Comparison of ENCODE assay signal across 8 mouse cellular contexts in the genomic region with DNA sequence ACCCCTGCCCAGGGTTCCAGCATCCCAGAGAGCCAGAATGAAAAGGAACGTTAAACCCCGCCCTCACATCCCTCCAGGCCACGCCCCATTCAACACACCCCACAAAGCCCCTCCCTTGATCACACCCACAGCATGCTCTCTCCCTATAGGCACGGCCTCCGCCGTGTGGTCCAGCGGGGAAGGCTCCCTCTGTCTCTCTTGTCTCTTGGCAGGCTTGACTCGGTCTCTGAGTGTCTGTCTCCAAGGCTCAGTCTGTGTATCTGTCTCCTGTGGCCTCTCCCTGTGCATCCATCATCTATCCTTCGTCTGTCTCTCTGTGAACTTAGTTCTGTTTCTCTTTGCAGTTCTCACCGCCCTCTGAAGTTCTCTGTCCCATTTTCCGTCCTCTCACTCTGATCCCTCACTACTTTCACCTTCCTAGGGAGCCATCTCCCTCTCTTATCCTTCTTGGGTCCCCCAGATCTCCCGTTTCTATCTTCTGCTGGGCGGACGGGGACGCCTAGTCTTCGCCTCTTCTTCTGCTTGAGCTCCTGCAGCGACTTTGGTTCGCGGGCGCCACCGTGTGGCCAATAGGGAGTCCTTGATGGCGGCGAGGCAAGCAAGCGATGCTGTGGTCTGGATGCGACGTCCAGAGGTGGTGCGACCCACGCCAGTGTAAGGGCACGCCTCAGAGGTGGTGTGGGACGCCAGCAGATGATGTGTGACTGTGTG. TPM values are rescaled to one million over a fixed set of nuclear protein-coding genes. Genes with fewer than 3 reads are reported as not detected.
DNase-seq lines count a peak whose midpoint lies in the region; ATAC-seq and TF ChIP-seq lines count a peak whose summit lies in the region.

A gene (plus strand): TSS at position 146 of the 711 bp plus-strand sequence.

- peaks cover 32% of the 10 kb centered on the region for H3K27me3 ChIP-seq in heart, embryonic 12.5 days (replicated peaks)
- H3K27me3 ChIP-seq in kidney, embryonic 16.5 days (ENCODE audit: insufficient read depth, low read length): peaks cover 17% of the 10 kb centered on the region
- peaks cover 61% of the 10 kb centered on the region for H3K27me3 ChIP-seq in liver, embryonic 11.5 days (replicated peaks; ENCODE audit: control insufficient read depth, insufficient read depth, low read length)
- no peaks in the 10 kb centered on the region for H3K27me3 ChIP-seq in myocyte (ENCODE audit: control insufficient read depth, insufficient read depth, insufficient read length)

- 0 out of 2 replicates have a peak, but pooled peaks cover 5% of the 10 kb centered on the region for H3K9me3 ChIP-seq in heart, embryonic 12.5 days (replicated peaks)
- no peaks in the 10 kb centered on the region for H3K9me3 ChIP-seq in kidney, embryonic 16.5 days (ENCODE audit: low read length)
- no peaks in the 10 kb centered on the region for H3K9me3 ChIP-seq in liver, embryonic 11.5 days (ENCODE audit: control insufficient read depth, low read length)

- peak; percentile 45 for TF ChIP-seq POLR2A in myocyte (IDR thresholded peaks at IDR 0.05; ENCODE audit: insufficient read length, low read depth)

- peak within 1 kb of the TSS; percentile 52; the same call in 1 of the 2 replicates for H3K9ac ChIP-seq in heart, embryonic 12.5 days
- peak within 1 kb of the TSS; percentile 65 for H3K9ac ChIP-seq in kidney, embryonic 16.5 days (replicated peaks; ENCODE audit: low read length)
- no peak within 1 kb of the TSS for H3K9ac ChIP-seq in liver, embryonic 11.5 days (ENCODE audit: low read depth, low read length)

- peaks cover 24% of the 10 kb centered on the region for H3K36me3 ChIP-seq in heart, embryonic 12.5 days
- H3K36me3 ChIP-seq in kidney, embryonic 16.5 days (ENCODE audit: insufficient read depth, low read length): no peaks in the 10 kb centered on the region
- H3K36me3 ChIP-seq in liver, embryonic 11.5 days (ENCODE audit: control insufficient read depth, insufficient read depth, low read length): no peaks in the 10 kb centered on the region
- no peaks in the 10 kb centered on the region for H3K36me3 ChIP-seq in myocyte (ENCODE audit: control insufficient read depth, insufficient read depth)

- H3K4me2 ChIP-seq in heart, embryonic 12.5 days: peak within 1 kb of the TSS; percentile 71
- peak within 1 kb of the TSS; percentile 82 for H3K4me2 ChIP-seq in kidney, embryonic 16.5 days (replicated peaks; ENCODE audit: low read depth, low read length)
- H3K4me2 ChIP-seq in liver, embryonic 11.5 days: peak within 1 kb of the TSS; percentile 81
- H3K4me2 ChIP-seq in myocyte (ENCODE audit: low read depth): peak within 1 kb of the TSS; percentile 90

- H3K27ac ChIP-seq in heart, embryonic 12.5 days (ENCODE audit: poor library complexity, severe bottlenecking): peak within 1 kb of the TSS; percentile 77
- peak within 1 kb of the TSS; percentile 93 for H3K27ac ChIP-seq in kidney, embryonic 16.5 days (ENCODE audit: low read length)
- peak within 1 kb of the TSS; percentile 65 for H3K27ac ChIP-seq in liver, embryonic 11.5 days (ENCODE audit: low read depth, low read length)

- under 1% methylated on average over 30 of the region's 30 CpGs for WGBS in heart, embryonic 12.5 days
- under 1% methylated on average over 30 of the region's 30 CpGs for WGBS in kidney, embryonic 16.5 days
- WGBS in liver, embryonic 11.5 days: 2% methylated on average over 30 of the region's 30 CpGs

- peak within 1 kb of the TSS; percentile 35 for H3K4me3 ChIP-seq in heart, embryonic 12.5 days
- H3K4me3 ChIP-seq in kidney, embryonic 16.5 days (ENCODE audit: low read length): peak within 1 kb of the TSS; percentile 49
- peak within 1 kb of the TSS; percentile 35 for H3K4me3 ChIP-seq in liver, embryonic 11.5 days (ENCODE audit: low read depth, low read length)
- H3K4me3 ChIP-seq in myocyte: peak within 1 kb of the TSS; percentile 21

- ATAC-seq in erythroblast, adult 5-6 weeks (replicated peaks; ENCODE audit: low FRiP score, poor library complexity, severe bottlenecking): peak; percentile 86
- ATAC-seq in heart, embryonic 12.5 days (ENCODE audit: insufficient number of reproducible peaks, low FRiP score): peak; percentile 83
- peak; percentile 84 for ATAC-seq in kidney, embryonic 16.5 days (ENCODE audit: low FRiP score, low TSS enrichment)
- ATAC-seq in liver, embryonic 11.5 days (replicated peaks; ENCODE audit: low FRiP score): peak; percentile 85

- DNase-seq in A20 (ENCODE audit: low read depth, low spot score): peak; percentile 90
- peak; percentile 93 for DNase-seq in brain, adult 2 months (ENCODE audit: low read depth, low spot score)
- DNase-seq in liver, embryonic 11.5 days (ENCODE audit: low spot score): peak; percentile 86
- DNase-seq in spleen, postnatal 4 days (ENCODE audit: low spot score in 2 of 2): peak; percentile 81 to 94

- peaks cover 45% of the 10 kb centered on the region for H3K4me1 ChIP-seq in heart, embryonic 12.5 days (replicated peaks)
- peaks cover 38% of the 10 kb centered on the region for H3K4me1 ChIP-seq in kidney, embryonic 16.5 days (ENCODE audit: insufficient read depth, low read length)
- peaks cover 15% of the 10 kb centered on the region for H3K4me1 ChIP-seq in liver, embryonic 11.5 days (replicated peaks; ENCODE audit: control insufficient read depth, insufficient read depth, low read length)

- no peak within 1 kb of the TSS for H3ac ChIP-seq in myocyte (ENCODE audit: control insufficient read depth, insufficient read length)

- no peaks in the 10 kb centered on the region for H3K79me2 ChIP-seq in myocyte (ENCODE audit: control insufficient read depth, insufficient read depth)

TF ChIP-seq in myocyte, 11 proteins besides CTCF, POLR2A, EP300 and RAD21:
- TF ChIP-seq USF1 (IDR thresholded peaks at IDR 0.05; ENCODE audit: low read depth) (no peak), POLR2AphosphoS2 (IDR thresholded peaks at IDR 0.05; ENCODE audit: insufficient read length, low read depth) (peak; percentile 52), MYOD1 (IDR thresholded peaks at IDR 0.05; ENCODE audit: control insufficient read depth in 1 of 3, insufficient read length in 2 of 3, low read depth in 2 of 3) (no peak), MYOG (IDR thresholded peaks at IDR 0.05; ENCODE audit: control insufficient read depth in 1 of 3, insufficient read depth in 1 of 3, insufficient read length in 2 of 3, low read depth in 2 of 3) (no peak)

RNA-seq across cellular contexts. Expression of the gene that starts here (rescaled TPM):
- not detected in 2 replicates for total RNA-seq in erythroblast, adult 5-6 weeks (2015; ENCODE audit: low replicate concordance)
- not detected in 2 replicates for total RNA-seq in erythroblast, adult 5-6 weeks (2017; ENCODE audit: low replicate concordance)
- polyA plus RNA-seq in heart, embryonic 12.5 days (2016; fragmentation: Nextera tagmentation; extraction: Ambion mirVana): 2.3 and 4.3 TPM in 2 replicates
- polyA plus RNA-seq in kidney, embryonic 16.5 days (2015; fragmentation: Nextera tagmentation; extraction: Ambion mirVana): 7.7 and 10.5 TPM in 2 replicates
- 1.8 and 3.3 TPM in 2 replicates for polyA plus RNA-seq in liver, embryonic 11.5 days (2014; fragmentation: Nextera tagmentation; extraction: Ambion mirVana)
- polyA plus RNA-seq in myocyte (2012; fragmentation: generic; extraction: Trizol): 3.8 TPM

Comparison
In these comparisons a context has a peak if more than half of its experiments do, and no peak if none do; other contexts are left out.
1. Peak in every context shown above with its lines: DNase-seq, ATAC-seq, H3K4me3 ChIP-seq and H3K27ac ChIP-seq.
2. Peak in ATAC-seq in erythroblast, adult 5-6 weeks; RNA of the gene not detected or under 1 TPM.